Mouse (Mus musculus) kidney, embryonic 16.5 days (tissue): Measurements from ENCODE around the gene Tspan18. TPM values are rescaled to one million over a fixed set of nuclear protein-coding genes. Genes with fewer than 3 reads are reported as not detected.
A peak's percentile ranks its signal among the peaks of the same experiment; 100 is the strongest.

Experiments
- ATAC-seq: fragments of 200-750 bp; cut with Nextera tagmentation; 2 replicates; pipeline ENCODE4 v1.8.0; 2017; ENCODE audit warnings: moderate TSS enrichment; ENCODE audit not compliant: low FRiP score, low TSS enrichment
- H3K27ac ChIP-seq: fragments of 300-500 bp; sonication (generic); 2 replicates; pipeline ENCODE4 v1.5.1; 2014; ENCODE audit warnings: low read length
- H3K27me3 ChIP-seq: fragments of 300-500 bp; sonication (generic); 2 replicates; pipeline ENCODE4 v1.6.1; 2014; ENCODE audit warnings: low read length, control low read depth, mixed read lengths; ENCODE audit not compliant: insufficient read depth
- H3K36me3 ChIP-seq: fragments of 300-500 bp; sonication (generic); 2 replicates; pipeline ENCODE4 v1.6.1; 2014; ENCODE audit warnings: low read length, control low read depth, mixed read lengths; ENCODE audit not compliant: insufficient read depth
- H3K4me1 ChIP-seq: fragments of 300-500 bp; sonication (generic); 2 replicates; pipeline ENCODE4 v1.6.1; 2014; ENCODE audit warnings: low read length, control low read depth, mixed read lengths; ENCODE audit not compliant: insufficient read depth
- H3K4me2 ChIP-seq: fragments of 300-500 bp; sonication (generic); replicated peaks from 2 replicates; pipeline ENCODE4 v1.6.1; 2014; ENCODE audit warnings: low read depth, low read length
- H3K4me3 ChIP-seq: fragments of 300-500 bp; sonication (generic); 2 replicates; pipeline ENCODE4 v1.5.1; 2014; ENCODE audit warnings: mild to moderate bottlenecking, low read length
- H3K9ac ChIP-seq: fragments of 300-500 bp; sonication (generic); replicated peaks from 2 replicates; pipeline ENCODE4 v1.6.1; 2014; ENCODE audit warnings: low read length
- H3K9me3 ChIP-seq: fragments of 300-500 bp; sonication (generic); 2 replicates; pipeline ENCODE4 v1.6.1; 2016; ENCODE audit warnings: low read length, control low read depth
- WGBS: fragments of 180-500 bp; shearing (Covaris S2); extraction: QIAGEN DNeasy Blood & Tissue Kit; methylation state at CpG from one replicate; pipeline ENCODE4 v1.1.7; 2014; 5-methylcytosine and 5-hydroxymethylcytosine counted together
- polyA plus RNA-seq: library from polyadenylated mRNA; unstranded; fragments of >200 nt; fragmentation: Nextera tagmentation; extraction: Ambion mirVana; gene quantifications from 2 replicates; pipeline ENCODE4 v1.2.1, GENCODE M21; 2015

Tspan18 gene
- polyA plus RNA-seq, 1 experiment from 2014 or later: 35.0 TPM

DNA sequence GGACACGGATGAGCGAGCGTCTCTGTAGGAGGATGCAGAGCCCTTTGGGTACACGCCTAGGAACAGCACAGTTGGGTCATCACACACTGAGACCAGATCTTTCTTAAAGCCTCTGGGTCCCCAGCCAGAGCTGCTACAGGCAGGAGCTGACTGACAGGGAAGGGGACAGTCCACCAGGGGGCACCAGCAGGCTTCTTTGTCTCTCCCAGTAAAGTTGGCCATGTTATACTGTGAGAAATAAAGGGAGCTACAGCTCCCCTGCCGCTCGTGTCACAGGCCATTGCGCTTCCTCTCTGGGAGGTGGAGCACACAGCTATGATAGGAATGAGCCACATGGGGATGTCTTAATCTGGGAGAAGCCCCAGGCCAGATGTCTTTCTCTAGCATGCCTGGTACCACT, 117.3 kb downstream of the Tspan18 start:
- ATAC-seq: peak; percentile 86
- peaks cover 3% of the 10 kb centered on the region; the same call in 1 of the 2 replicates for H3K36me3 ChIP-seq
- H3K4me1 ChIP-seq: peaks cover 31% of the 10 kb centered on the region
- H3K4me2 ChIP-seq: no peak overlapping the region
- H3K9ac ChIP-seq: 0 out of 2 replicates have a peak overlapping the region, but pooled peaks have one; percentile 2
- peak overlapping the region; percentile 80 for H3K27ac ChIP-seq
- no peaks in the 10 kb centered on the region for H3K27me3 ChIP-seq
- H3K4me3 ChIP-seq: no peak overlapping the region
- WGBS: 10% methylated on average over 7 of the region's 7 CpGs
- no peaks in the 10 kb centered on the region for H3K9me3 ChIP-seq

DNA sequence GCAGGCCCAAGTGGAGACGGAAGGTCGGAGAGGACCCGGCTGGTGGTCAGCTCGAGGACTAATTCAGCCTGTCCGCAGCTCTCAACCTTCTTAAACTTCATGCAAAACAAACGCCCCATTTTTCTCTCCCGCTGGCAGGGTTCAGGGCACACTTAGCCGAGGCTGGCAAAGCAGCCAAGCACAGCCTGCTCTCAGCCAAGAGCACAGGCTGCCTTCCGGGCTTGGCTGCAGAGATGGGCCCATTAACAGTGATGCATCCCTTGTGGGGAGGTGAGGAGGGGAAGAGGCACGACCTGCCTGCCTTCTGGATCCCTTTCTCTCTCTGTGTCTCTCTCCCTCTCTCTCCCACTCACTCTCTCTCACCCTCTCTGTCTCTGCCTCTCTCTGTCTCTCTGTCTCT, 118.5 kb downstream of the Tspan18 start:
- Histone ChIP-seq H3K4me1 (peaks cover 31% of the 10 kb centered on the region), H3K27ac (no peak overlapping the region), H3K9me3 (no peaks in the 10 kb centered on the region), H3K27me3 (no peaks in the 10 kb centered on the region), H3K9ac (no peak overlapping the region), H3K4me2 (no peak overlapping the region), H3K4me3 (no peak overlapping the region), H3K36me3 (peaks cover 11% of the 10 kb centered on the region; the same call in 1 of the 2 replicates)
- no peak for ATAC-seq
- WGBS: 77% methylated on average over 10 of the region's 10 CpGs

DNA sequence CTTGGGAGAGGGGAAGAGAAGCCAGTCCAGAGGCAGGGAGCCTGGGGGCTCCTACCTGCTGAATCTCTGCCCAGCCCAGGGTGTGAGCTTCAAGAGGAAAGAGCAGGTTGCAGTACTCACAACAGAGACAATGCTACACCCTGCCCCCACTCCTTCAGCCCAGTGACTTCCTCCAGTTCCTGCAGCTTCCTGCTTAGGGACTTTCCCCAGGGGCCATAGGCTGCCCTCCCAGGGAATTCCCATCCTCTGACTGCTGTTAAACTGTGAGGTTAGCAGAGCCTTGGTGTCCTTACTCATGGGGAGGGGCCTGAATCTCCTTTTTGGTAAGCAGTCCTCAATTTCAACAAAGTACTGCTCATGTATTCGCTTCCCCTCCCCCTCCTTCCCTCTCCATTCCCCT, 120.1 kb downstream of the Tspan18 start:
- H3K36me3 ChIP-seq: peaks cover 25% of the 10 kb centered on the region
- H3K4me2 ChIP-seq: no peak overlapping the region
- no peak overlapping the region for H3K27ac ChIP-seq
- ATAC-seq: no peak
- 95% methylated on average over 1 of the region's 1 CpGs for WGBS
- H3K9me3 ChIP-seq: no peaks in the 10 kb centered on the region
- no peaks in the 10 kb centered on the region for H3K27me3 ChIP-seq
- H3K4me1 ChIP-seq: peaks cover 31% of the 10 kb centered on the region
- no peak overlapping the region for H3K4me3 ChIP-seq
- H3K9ac ChIP-seq: no peak overlapping the region

DNA sequence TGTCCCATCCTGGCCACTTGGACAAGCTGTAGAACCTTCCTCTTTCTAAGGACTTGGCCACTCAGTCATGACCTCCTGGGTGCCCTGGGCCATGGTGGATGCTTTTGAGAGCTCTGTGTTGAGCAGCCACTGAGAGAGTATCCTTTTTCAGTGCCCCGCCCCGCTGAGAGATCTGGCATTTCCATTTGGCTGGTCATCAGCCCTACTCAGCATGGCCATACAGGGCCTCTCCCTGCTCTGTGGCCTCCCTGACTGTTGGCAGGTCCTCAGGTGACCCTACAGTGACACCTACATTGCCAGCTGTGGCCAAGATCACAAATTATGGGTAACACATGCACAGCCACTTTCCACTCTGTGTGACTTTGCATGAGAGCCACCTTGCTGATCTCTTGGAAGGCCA, 121.4 kb downstream of the Tspan18 start:
- no peaks in the 10 kb centered on the region for H3K27me3 ChIP-seq
- peaks cover 22% of the 10 kb centered on the region for H3K4me1 ChIP-seq
- H3K27ac ChIP-seq: no peak overlapping the region
- ATAC-seq: no peak
- H3K4me2 ChIP-seq: no peak overlapping the region
- no peak overlapping the region for H3K4me3 ChIP-seq
- H3K36me3 ChIP-seq: peaks cover 25% of the 10 kb centered on the region
- no peaks in the 10 kb centered on the region for H3K9me3 ChIP-seq
- H3K9ac ChIP-seq: no peak overlapping the region
- 98% methylated on average over 2 of the region's 2 CpGs for WGBS

DNA sequence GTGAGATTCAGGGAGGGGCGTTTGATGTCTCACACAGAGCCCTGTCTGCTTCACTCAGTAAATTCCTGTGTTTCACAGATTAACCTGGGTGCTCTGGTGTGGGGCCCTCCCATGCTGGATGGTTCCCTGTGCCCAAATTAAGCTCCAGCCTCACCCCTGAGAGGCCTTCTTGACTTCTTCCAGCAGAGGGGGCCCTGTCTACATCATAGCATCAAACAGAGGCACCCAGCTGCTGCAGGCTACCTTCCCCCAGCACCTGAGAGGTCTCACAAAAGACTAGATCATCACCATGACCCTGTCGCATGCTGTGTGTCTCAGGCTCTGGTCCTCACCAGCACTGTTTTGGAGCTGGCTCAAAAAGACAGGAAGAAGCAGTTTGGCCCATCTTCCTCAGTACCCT, 121.9 kb downstream of the Tspan18 start:
- Histone ChIP-seq H3K27ac (no peak overlapping the region), H3K4me1 (peaks cover 17% of the 10 kb centered on the region), H3K9me3 (no peaks in the 10 kb centered on the region), H3K4me3 (no peak overlapping the region), H3K36me3 (peaks cover 28% of the 10 kb centered on the region), H3K9ac (no peak overlapping the region), H3K4me2 (no peak overlapping the region), H3K27me3 (no peaks in the 10 kb centered on the region)
- 75% methylated on average over 2 of the region's 2 CpGs for WGBS
- ATAC-seq: no peak

DNA sequence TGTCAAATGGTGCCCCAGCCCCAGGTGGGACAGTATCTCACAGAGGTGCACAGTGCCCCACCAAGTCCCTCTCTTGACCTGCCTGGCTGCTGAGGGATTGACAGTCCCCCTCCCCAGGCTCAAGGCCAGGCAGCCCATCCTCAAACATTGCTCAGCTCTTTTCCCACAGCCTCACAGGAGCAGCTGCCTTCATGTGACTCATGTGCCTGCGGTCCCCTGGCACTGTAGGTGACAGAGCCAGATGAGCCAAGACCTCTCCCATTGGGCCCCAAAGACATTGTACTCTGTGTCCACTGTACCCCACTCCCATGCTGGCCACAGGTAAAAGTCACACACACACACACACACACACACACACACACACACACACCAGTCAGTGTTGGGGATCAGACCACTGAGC, 128.2 kb downstream of the Tspan18 start:
- Histone ChIP-seq H3K9ac (no peak overlapping the region), H3K9me3 (no peaks in the 10 kb centered on the region), H3K27me3 (no peaks in the 10 kb centered on the region), H3K4me1 (0 out of 2 replicates have a peak, but pooled peaks cover 2% of the 10 kb centered on the region), H3K4me3 (no peak overlapping the region), H3K4me2 (no peak overlapping the region), H3K27ac (no peak overlapping the region), H3K36me3 (peaks cover 53% of the 10 kb centered on the region)
- no peak for ATAC-seq
- WGBS: 94% methylated on average over 1 of the region's 1 CpGs

DNA sequence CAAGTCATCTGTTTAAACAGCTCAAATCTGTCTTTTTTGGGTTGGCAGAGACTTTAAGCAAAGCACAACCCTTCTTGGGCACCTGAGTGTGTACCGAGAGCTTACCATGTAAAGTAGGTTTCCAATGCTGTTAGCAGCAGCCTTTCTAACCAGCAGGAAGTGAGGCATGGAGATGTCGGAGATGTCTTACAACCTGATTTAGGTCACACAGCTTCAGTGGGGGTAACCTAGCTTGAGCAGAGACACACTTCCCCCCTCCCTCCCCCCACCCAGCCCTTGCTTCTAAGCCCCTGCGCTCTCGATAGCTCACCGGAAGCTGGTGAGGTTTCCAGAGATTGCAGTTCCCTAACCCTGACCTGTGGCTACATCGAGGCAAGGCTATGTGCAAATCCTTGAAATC, 129.7 kb downstream of the Tspan18 start:
- H3K4me2 ChIP-seq: no peak overlapping the region
- no peak overlapping the region for H3K9ac ChIP-seq
- peaks cover 14% of the 10 kb centered on the region for H3K4me1 ChIP-seq
- peaks cover 41% of the 10 kb centered on the region for H3K36me3 ChIP-seq
- 85% methylated on average over 6 of the region's 6 CpGs for WGBS
- no peaks in the 10 kb centered on the region for H3K27me3 ChIP-seq
- no peaks in the 10 kb centered on the region for H3K9me3 ChIP-seq
- no peak overlapping the region for H3K4me3 ChIP-seq
- no peak for ATAC-seq
- H3K27ac ChIP-seq: no peak overlapping the region

DNA sequence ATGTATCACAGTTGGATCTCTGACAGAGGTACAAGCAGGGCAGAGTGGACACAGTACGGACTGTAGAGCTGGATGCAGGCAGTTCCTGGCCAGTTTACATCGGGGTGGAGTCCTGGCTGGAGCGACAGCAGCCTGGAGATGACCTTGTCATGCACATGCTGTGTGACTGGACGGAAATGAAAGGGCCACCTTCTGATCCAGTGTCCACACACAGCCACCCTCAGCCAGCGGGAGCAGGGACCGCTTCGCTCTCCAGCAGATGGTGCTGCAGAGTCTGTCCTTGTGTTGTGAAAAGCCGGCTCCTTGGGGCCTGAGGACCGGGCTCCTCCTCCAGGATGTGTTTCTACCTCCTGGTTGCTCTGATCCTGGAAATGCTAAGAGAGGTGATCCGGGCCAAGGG, 130.6 kb downstream of the Tspan18 start:
- H3K4me1 ChIP-seq: peaks cover 18% of the 10 kb centered on the region
- H3K27ac ChIP-seq: no peak overlapping the region
- H3K9ac ChIP-seq: no peak overlapping the region
- peaks cover 38% of the 10 kb centered on the region for H3K36me3 ChIP-seq
- WGBS: 13% methylated on average over 10 of the region's 10 CpGs
- no peak overlapping the region for H3K4me3 ChIP-seq
- no peak overlapping the region for H3K4me2 ChIP-seq
- no peaks in the 10 kb centered on the region for H3K27me3 ChIP-seq
- ATAC-seq: peak; percentile 24; the same call in 1 of the 2 replicates
- H3K9me3 ChIP-seq: no peaks in the 10 kb centered on the region

DNA sequence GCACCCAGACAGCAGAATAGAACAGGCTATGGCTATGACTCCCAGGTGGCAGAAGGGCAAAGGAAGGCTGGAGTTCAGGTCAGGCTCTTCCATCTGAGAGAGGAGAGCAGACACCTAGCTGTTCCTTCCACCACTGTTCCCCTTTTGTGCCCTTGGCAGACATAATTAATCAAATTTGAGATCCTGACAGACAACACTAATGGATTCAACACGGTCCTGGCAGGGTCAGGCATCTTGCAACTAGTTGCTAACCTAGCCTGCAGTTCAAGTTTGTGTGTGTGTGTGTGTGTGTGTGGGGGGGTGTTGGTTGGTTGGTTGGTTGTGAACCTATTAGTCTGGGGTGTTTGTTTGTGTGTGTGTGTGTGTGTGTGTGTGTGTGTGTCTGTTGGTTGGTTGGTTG, 131.5 kb downstream of the Tspan18 start:
- H3K27ac ChIP-seq: no peak overlapping the region
- H3K36me3 ChIP-seq: peaks cover 38% of the 10 kb centered on the region
- H3K27me3 ChIP-seq: no peaks in the 10 kb centered on the region
- no peaks in the 10 kb centered on the region for H3K9me3 ChIP-seq
- H3K4me1 ChIP-seq: peaks cover 18% of the 10 kb centered on the region
- no peak overlapping the region for H3K9ac ChIP-seq
- ATAC-seq: no peak
- WGBS: 23% methylated on average over 1 of the region's 1 CpGs
- no peak overlapping the region for H3K4me3 ChIP-seq
- no peak overlapping the region for H3K4me2 ChIP-seq

DNA sequence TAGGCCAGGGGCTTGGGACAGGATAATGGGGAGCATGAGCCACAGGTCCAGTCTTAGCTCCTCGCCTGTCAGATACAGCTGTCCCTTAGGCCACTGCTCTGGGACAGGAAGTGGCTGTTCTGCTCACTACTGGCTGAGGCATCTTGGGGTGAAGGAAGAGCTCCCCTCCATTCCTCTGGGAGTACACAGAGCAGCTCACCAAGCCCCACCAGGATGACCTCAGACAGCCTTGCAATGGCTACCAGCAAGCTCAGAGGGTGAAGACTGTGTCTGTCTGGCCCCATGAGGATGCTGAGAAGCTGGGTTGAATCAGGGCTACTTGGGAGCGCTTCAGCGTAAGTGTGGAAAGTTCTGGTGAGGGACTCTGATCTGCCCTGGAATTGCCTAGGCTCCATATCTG, 132.3 kb downstream of the Tspan18 start:
- H3K4me1 ChIP-seq: peaks cover 18% of the 10 kb centered on the region
- no peak overlapping the region for H3K9ac ChIP-seq
- no peak overlapping the region for H3K27ac ChIP-seq
- no peaks in the 10 kb centered on the region for H3K9me3 ChIP-seq
- WGBS: 92% methylated on average over 3 of the region's 3 CpGs
- no peak overlapping the region for H3K4me2 ChIP-seq
- H3K4me3 ChIP-seq: no peak overlapping the region
- peaks cover 32% of the 10 kb centered on the region for H3K36me3 ChIP-seq
- ATAC-seq: no peak
- H3K27me3 ChIP-seq: no peaks in the 10 kb centered on the region
